Mouse (Mus musculus): Measurements from ENCODE around the gene Suco. TPM values are rescaled to one million over a fixed set of nuclear protein-coding genes. Genes with fewer than 3 reads are reported as not detected.

Suco gene
- polyA plus RNA-seq, 1 experiment from 2014 or later = 8.6 TPM

DNA sequence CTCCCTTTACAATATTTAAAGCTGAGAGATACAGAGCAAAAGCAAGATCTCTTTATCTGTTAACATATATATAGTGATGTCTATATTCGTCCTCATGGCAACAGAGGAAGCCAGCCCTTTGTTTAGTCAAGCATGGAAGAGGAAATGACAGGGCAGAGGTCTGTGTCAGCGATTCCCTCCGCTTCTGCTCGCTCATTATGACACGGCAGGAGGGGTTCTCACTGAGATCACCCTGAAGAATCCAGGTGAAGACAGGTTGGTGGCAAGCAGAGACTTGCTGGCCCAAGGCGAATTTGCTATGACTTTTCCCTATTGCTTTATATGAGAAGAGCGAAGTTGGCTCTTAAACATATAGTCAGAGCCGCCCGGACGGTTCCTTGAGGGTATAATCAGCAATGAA lies 19.6 kb upstream of the Suco start:
- Histone ChIP-seq H3K36me3 (replicated peaks; ENCODE audit: insufficient read depth, low read length) (no peaks in the 10 kb centered on the region), H3K27ac (ENCODE audit: low read depth) (peak overlapping the region; percentile 95), H3K9me3 (ENCODE audit: low read length) (no peaks in the 10 kb centered on the region), H3K4me1 (ENCODE audit: insufficient read depth) (peaks cover 40% of the 10 kb centered on the region), H3K9ac (replicated peaks) (no peak overlapping the region), H3K4me3 (ENCODE audit: low read depth, low read length) (no peak overlapping the region), H3K4me2 (ENCODE audit: low read depth, low read length) (peak overlapping the region; percentile 52), H3K27me3 (ENCODE audit: insufficient read depth, low read length) (no peaks in the 10 kb centered on the region)
- DNase-seq = peak; percentile 39
- 44% methylated on average over 10 of the region's 10 CpGs for WGBS (ENCODE audit: insufficient replicate concordance)
- TF ChIP-seq CTCF (IDR thresholded peaks at IDR 0.05; ENCODE audit: low read depth) (no peak), EP300 (IDR thresholded peaks at IDR 0.05; ENCODE audit: low read depth) (0 out of 2 replicates have a peak, but pooled peaks have one; percentile 11)
- ATAC-seq = no peak

DNA sequence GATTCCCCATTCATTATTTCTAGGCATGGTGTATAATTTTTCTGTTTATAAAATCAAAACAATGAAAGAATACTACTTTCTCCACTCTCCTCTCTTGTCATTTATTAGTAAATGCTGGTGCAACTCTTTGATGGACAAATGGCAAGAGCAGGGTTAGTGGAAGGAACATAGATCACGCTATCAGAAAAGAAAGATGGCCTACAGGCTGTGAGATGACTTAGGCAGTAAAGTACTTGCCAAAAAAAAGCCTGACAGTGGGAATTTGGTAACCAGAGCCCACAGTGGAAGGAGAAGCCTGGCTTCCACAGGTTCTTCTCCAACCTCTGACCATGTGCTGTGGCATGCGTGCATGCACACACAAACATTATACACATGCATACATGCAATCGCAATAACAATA lies 18.5 kb upstream of the Suco start:
- TF ChIP-seq EP300 (IDR thresholded peaks at IDR 0.05; ENCODE audit: low read depth) (no peak), CTCF (IDR thresholded peaks at IDR 0.05; ENCODE audit: low read depth) (no peak)
- Histone ChIP-seq H3K9ac (replicated peaks) (no peak overlapping the region), H3K4me1 (ENCODE audit: insufficient read depth) (peaks cover 40% of the 10 kb centered on the region), H3K4me2 (ENCODE audit: low read depth, low read length) (peak overlapping the region; percentile 63), H3K36me3 (replicated peaks; ENCODE audit: insufficient read depth, low read length) (no peaks in the 10 kb centered on the region), H3K4me3 (ENCODE audit: low read depth, low read length) (no peak overlapping the region), H3K9me3 (ENCODE audit: low read length) (no peaks in the 10 kb centered on the region), H3K27me3 (ENCODE audit: insufficient read depth, low read length) (no peaks in the 10 kb centered on the region), H3K27ac (ENCODE audit: low read depth) (peak overlapping the region; percentile 95)
- 90% methylated on average over 3 of the region's 3 CpGs for WGBS (ENCODE audit: insufficient replicate concordance)
- peak; percentile 29; the same call in 1 of the 2 replicates for ATAC-seq
- no peak for DNase-seq

DNA sequence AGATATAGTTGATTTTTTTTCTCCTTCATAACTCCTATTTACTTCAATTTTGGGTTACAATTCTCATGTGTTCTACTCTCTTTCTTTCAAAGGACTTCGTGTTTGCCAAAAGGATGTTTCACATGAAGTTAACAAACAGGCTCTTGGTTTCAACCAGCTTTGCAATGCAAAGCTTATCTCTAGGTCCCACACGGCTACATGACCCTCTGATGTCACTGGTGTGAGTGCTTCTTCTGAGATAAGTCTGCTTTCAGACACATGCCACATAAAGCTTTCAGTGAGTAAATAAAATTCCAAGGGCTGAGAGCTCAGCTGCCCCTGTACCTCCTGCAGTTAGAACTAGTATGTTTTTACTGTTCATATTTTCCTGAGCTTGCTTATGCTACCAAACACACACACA lies 18.1 kb upstream of the Suco start:
- no peaks in the 10 kb centered on the region for H3K27me3 ChIP-seq (ENCODE audit: insufficient read depth, low read length)
- no peaks in the 10 kb centered on the region for H3K36me3 ChIP-seq (replicated peaks; ENCODE audit: insufficient read depth, low read length)
- peak overlapping the region; percentile 63 for H3K4me2 ChIP-seq (ENCODE audit: low read depth, low read length)
- H3K4me3 ChIP-seq (ENCODE audit: low read depth, low read length) = 0 out of 2 replicates have a peak overlapping the region, but pooled peaks have one; percentile 20
- H3K27ac ChIP-seq (ENCODE audit: low read depth) = peak overlapping the region; percentile 95
- TF ChIP-seq EP300 (IDR thresholded peaks at IDR 0.05; ENCODE audit: low read depth) = peak; percentile 99
- TF ChIP-seq CTCF (IDR thresholded peaks at IDR 0.05; ENCODE audit: low read depth) = no peak
- WGBS (ENCODE audit: insufficient replicate concordance) = 8% methylated on average over 2 of the region's 2 CpGs
- H3K9ac ChIP-seq (replicated peaks) = no peak overlapping the region
- no peaks in the 10 kb centered on the region for H3K9me3 ChIP-seq (ENCODE audit: low read length)
- ATAC-seq (peak; percentile 97), DNase-seq (peak; percentile 52)
- peaks cover 40% of the 10 kb centered on the region for H3K4me1 ChIP-seq (ENCODE audit: insufficient read depth)

DNA sequence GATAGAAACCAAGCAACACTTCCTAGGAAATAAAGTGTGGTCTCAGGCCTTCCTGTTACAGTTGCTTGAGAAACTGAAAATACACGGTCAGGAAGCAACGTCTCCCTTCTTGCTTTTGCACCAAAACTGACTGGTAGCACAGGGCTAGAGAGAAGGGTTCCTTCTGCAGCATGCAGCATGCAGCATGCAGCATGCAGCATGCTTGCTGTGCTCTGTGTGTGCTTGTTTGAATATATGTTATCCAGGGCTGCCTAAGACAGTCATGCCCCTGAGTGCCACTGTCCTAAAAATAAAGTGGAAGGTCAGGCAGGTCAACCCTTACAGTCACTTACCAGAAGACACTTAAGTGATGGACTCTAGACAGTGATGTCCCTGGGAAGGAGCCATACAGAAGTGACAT lies 17.6 kb upstream of the Suco start:
- no peak for TF ChIP-seq EP300 (IDR thresholded peaks at IDR 0.05; ENCODE audit: low read depth)
- no peak for TF ChIP-seq CTCF (IDR thresholded peaks at IDR 0.05; ENCODE audit: low read depth)
- Histone ChIP-seq H3K9me3 (ENCODE audit: low read length) (no peaks in the 10 kb centered on the region), H3K4me1 (ENCODE audit: insufficient read depth) (peaks cover 40% of the 10 kb centered on the region), H3K36me3 (replicated peaks; ENCODE audit: insufficient read depth, low read length) (no peaks in the 10 kb centered on the region), H3K27ac (ENCODE audit: low read depth) (peak overlapping the region; percentile 95), H3K9ac (replicated peaks) (peak overlapping the region; percentile 41), H3K27me3 (ENCODE audit: insufficient read depth, low read length) (no peaks in the 10 kb centered on the region), H3K4me2 (ENCODE audit: low read depth, low read length) (peak overlapping the region; percentile 63), H3K4me3 (ENCODE audit: low read depth, low read length) (peak overlapping the region; percentile 20; the same call in 1 of the 2 replicates)
- DNase-seq = no peak
- 20% methylated on average over 2 of the region's 2 CpGs for WGBS (ENCODE audit: insufficient replicate concordance)
- peak; percentile 68 for ATAC-seq

DNA sequence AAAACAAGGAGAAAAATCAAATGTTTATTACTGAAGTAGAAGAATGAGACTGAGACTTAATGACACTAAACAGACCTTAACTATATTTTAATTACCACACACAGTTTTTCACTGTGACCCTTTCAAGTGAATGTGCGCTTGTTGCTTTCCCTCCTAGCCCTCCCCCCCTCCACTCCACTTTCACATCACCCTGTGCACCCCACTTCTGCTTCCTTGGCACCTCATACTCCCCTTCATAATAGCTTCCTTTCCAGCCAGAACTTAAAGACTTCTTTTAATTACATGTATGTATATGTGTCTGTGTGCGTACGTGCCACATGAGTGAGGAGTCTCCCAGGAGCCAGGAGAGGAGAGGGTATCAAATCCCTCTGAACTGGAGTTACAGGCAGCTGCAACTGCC lies 12.3 kb upstream of the Suco start:
- no peaks in the 10 kb centered on the region for H3K27me3 ChIP-seq (ENCODE audit: insufficient read depth, low read length)
- WGBS (ENCODE audit: insufficient replicate concordance) = 96% methylated on average over 3 of the region's 3 CpGs
- no peak overlapping the region for H3K4me3 ChIP-seq (ENCODE audit: low read depth, low read length)
- no peak for DNase-seq
- H3K9ac ChIP-seq (replicated peaks) = no peak overlapping the region
- no peaks in the 10 kb centered on the region for H3K36me3 ChIP-seq (replicated peaks; ENCODE audit: insufficient read depth, low read length)
- TF ChIP-seq EP300 (IDR thresholded peaks at IDR 0.05; ENCODE audit: low read depth) (no peak), CTCF (IDR thresholded peaks at IDR 0.05; ENCODE audit: low read depth) (no peak)
- ATAC-seq = no peak
- H3K4me1 ChIP-seq (ENCODE audit: insufficient read depth) = peaks cover 13% of the 10 kb centered on the region
- no peak overlapping the region for H3K4me2 ChIP-seq (ENCODE audit: low read depth, low read length)
- H3K27ac ChIP-seq (ENCODE audit: low read depth) = no peak overlapping the region
- no peaks in the 10 kb centered on the region for H3K9me3 ChIP-seq (ENCODE audit: low read length)

DNA sequence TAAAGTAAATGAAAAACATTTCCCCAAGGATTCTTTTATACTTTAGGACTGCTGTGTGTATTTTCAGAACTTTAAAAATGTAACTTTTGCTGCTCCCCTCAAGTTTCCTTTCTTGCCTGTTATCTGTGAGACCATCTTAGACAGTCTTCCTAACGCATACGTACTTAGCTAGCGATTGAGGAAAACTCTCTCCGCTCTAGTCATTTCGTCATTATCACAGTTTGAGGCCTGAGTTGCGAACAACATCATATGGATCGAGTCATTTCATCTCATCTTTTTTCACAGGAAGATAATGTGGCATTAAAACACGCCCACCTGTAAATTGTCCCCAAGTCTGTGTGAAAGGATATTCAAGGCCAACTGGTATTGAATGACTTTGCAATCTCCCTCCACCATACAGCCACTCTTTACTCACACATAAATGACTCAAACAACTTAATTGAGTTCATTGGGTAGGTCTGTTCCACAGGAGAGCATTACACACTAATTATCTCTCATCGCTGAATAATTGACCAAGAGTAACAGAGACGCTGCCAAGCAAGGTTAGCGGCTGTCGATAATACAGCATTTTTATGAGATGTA lies 11.3 kb upstream of the Suco start:
- H3K4me1 ChIP-seq (ENCODE audit: insufficient read depth) = peaks cover 4% of the 10 kb centered on the region; the same call in 1 of the 2 replicates
- DNase-seq = no peak
- no peak for TF ChIP-seq CTCF (IDR thresholded peaks at IDR 0.05; ENCODE audit: low read depth)
- no peak for TF ChIP-seq EP300 (IDR thresholded peaks at IDR 0.05; ENCODE audit: low read depth)
- no peaks in the 10 kb centered on the region for H3K36me3 ChIP-seq (replicated peaks; ENCODE audit: insufficient read depth, low read length)
- no peak overlapping the region for H3K4me3 ChIP-seq (ENCODE audit: low read depth, low read length)
- no peak for ATAC-seq
- WGBS (ENCODE audit: insufficient replicate concordance) = 68% methylated on average over 12 of the region's 12 CpGs
- H3K27me3 ChIP-seq (ENCODE audit: insufficient read depth, low read length) = no peaks in the 10 kb centered on the region
- H3K9me3 ChIP-seq (ENCODE audit: low read length) = no peaks in the 10 kb centered on the region
- H3K27ac ChIP-seq (ENCODE audit: low read depth) = no peak overlapping the region
- no peak overlapping the region for H3K4me2 ChIP-seq (ENCODE audit: low read depth, low read length)
- no peak overlapping the region for H3K9ac ChIP-seq (replicated peaks)
